Mouse (Mus musculus) frontal cortex, adult (tissue): ENCODE measurements around the gene Atpaf2.
"Not testable (repeated sequence)": the region's sequence is repeated elsewhere in the genome, so short reads cannot be mapped to it uniquely, and the experiment has no call there.

Source experiments
- ATAC-seq: cut with Nextera tagmentation; 2 replicates; pipeline ENCODE4 v1.9.2; 2017; ENCODE audit warnings: mild to moderate bottlenecking, moderate library complexity, mixed read lengths; ENCODE audit not compliant: low TSS enrichment

The Atpaf2 gene

DNA sequence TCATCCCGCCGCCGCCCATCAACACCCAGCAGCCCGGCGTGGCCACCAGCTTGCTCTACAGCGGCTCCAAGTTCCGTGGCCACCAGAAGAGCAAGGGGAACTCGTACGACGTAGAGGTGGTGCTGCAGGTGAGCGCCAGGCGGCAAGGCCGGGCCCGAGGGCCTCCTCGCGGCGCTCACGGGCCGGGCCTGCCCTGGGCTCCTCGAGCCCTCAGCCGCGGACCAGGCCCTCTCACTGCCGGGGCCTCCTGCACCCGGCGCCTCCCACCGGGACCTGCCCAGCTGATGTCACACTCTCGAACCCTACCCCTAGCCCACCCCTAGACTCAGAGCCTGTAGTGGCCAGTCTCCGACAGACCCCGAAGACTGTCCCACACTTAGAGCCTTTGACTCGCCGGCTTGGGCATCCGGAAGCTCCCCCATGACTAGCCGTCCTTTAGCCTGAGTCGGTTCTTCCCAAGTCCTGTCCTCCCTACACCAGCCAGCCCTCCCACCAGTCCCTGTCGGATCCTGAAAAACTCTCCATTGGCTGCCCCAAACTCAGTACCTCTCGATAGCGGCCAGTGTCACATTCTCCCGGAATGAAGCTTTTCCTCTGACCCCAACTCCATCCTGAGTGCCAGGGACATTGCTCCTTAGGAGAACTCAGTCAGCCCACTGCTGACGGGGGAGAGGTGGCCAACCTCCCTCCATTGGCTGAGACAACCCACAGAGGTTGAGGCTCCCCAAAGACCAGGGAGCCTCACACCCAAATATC is at the start of gene Atpaf2:
Gene Atpaf2, minus strand, starts transcription at position 741 of the 756 bp plus-strand sequence.
- ATAC-seq, result peak; percentile 9; the same call in 1 of the 2 replicates

DNA sequence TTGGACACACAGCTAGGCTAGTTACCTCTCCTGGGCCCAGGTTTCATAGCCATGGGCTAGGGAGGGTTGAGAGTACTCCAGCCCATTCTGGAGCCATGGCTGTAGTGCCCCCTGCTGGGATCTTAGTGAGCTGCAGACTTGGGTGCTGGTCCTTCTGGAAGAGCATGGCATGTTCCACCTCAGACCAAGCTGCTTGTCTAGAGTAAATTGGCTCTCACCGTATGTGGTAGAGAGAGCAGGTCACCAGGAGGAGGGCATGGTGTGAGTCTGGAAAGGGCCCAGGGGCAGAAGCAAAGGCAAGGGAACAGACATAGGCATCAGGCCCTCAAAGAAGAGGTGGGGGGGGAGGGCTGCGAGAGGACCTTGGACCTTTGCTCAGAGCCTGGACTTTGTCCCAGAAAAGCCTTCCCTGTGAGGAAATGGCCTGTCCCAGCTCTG is 47.7 kb upstream of the Atpaf2 start:
- ATAC-seq, result no peak

DNA sequence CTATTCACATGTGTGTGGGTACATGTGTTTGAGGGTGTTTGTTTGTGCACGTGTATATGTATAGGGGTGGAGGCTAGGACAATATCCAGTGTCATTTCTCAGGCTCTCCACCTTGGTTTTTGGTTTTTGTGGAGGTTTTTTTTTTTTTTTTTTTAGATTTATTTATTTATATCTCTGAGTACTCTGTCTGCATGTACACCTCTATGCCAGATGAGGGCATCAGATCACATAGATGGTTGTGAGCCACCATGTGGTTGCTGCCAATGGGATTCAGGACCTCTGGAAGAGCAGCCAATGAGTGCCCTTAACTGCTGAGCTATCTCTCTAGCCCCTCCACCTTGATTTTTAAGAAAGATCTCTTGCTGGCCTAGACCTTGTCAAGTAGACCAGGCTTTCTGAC is 39.7 kb upstream of the Atpaf2 start:
- ATAC-seq, result no peak

DNA sequence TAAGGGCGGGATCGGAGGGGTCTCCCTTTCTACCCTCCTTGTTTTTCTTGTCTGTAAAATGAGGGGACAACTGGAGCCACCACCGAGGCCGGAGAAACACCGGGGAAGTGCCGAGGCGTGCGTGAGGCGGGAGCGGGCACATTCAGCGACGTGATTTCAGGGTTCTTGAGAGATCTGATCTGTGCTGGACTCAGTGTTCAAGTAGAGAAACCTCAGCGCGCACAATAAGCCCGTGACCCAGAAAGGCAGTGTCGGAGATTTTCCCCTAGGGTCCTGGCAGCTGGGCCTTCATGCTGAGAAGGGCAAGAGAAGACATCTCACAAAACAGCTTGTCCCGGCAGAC is 36.5 kb upstream of the Atpaf2 start:
- peak; percentile 66; the same call in 1 of the 2 replicates for ATAC-seq

DNA sequence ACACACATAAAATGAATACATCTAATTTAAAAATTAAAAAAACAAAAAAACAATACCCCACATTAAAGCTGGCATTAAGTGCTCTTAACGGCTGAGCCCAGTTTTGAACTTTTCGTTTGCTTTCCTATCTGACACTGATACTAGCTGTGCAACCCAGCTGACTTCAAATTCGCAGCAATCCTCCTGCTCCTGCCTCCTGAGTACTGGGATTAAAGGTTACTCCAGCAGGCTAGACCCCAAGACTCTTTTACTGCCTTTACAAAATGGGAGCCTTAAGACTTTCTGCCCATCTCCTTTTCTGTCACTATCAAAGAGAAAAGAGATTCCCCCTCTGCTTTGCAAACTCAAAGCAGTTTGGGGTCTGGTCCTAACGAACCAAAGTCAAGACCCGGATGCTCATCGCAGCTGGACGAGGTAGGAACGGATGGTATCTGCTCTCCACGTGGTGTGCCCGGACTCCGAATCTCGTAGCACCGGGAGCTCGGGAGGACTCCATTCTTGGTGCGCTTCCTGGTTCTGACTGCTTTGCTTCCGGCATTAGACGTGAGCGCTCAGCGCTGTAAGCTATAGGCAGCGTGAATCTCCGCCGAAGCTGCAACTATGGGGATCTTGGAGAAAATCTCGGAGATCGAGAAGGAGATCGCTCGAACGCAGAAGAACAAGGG is 36.0 kb upstream of the Atpaf2 start, which contains the start of gene Drg2:
Gene Drg2, plus strand, starts transcription at position 512 of the 665 bp plus-strand sequence.
- ATAC-seq, result peak; percentile 97

DNA sequence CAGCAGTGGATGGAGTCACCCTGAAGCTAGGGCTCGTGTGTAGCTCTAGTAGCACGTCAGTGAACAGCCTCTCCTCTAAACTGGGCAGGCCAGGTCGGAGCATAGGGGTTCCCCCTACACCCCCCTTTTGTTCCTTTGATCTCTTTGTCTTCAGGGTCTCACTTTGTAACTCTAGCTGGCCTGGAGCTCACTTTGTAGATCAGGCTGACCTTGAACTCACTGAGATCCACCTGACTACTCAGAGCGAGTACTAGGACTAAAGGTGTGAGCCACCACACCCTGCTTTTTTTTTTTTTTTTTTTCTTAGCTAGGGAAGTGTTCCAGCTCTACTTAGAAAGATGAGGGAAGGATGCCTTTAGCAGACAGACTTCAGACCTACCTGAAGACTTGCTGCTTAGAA is 25.8 kb upstream of the Atpaf2 start:
- no peak for ATAC-seq

DNA sequence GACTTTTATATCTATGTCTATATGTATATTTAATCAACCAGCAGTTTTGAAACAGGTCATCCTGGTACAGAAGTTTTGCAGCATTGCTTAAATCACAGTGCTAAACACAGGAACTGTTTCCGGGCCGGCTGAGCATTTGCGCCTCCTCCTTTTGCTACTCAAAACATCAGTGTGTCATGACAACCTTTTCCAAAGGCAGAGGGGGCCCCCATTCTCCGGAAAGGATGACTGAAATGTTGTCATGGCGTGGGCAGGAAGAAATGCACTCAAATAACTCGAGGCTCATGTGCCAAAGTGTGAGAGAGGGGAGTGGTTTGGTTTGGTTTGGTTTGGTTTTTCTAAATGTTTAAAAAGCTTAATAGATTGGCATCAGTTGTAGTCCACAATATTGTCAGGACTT is 24.6 kb upstream of the Atpaf2 start:
- no peak for ATAC-seq

DNA sequence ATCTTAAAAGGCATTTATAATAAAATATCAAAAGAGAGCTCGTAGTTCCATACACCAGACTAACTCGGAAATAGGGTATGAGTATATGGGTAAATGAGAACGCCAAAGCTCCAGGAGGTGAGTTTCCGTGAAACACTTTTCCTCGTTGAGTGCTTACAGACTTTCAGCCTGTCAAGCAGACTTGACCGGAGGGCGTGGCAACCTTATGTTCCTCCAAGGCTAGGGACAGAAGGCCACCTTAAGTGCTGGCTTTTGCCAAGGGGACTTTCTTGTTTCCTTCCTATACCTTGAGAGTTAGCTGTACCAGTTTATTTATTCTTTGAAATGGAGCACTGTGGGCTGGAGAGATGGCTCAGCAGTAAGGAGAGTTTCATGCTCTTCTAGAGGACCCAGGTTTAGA is 21.9 kb upstream of the Atpaf2 start:
- no peak for ATAC-seq

DNA sequence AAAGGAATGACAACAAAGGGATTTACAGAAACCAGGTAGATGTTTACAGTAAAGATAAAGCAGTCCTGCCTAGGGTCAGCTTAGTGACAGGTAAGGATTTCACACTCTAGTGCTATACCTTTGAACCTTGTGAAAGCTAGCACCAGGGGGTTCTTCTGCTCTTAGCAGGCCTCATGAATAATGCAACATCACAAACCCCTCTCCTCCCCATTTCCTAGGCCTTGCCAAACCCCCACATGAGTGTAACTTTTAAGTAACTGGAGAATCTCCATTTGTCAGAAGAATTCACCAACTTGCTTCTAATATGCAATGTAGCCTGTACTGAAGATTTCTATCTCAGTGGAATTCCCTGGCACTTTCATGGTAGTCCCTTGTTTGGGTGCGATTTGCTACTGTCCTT is 21.4 kb upstream of the Atpaf2 start:
- ATAC-seq, result not testable (repeated sequence)

DNA sequence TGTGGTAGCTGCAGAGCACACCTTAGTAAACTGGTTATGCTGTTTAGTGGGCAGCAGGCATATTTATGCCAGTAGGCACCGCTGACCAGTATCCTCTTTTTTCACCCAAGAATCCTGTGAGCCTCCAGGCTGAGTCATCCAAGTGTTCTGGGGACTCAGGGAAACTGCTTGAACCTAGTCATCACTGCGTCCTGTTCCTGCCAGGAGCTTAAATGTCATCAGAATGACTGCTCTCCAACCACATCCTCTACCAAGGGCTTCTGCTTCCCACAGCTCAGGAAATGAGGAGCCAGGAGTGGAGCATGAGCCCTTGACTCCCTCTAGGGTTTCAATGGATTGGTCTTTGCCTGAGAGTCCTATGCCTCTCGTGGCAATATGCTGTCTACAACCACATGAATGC is 18.4 kb upstream of the Atpaf2 start:
- no peak for ATAC-seq

DNA sequence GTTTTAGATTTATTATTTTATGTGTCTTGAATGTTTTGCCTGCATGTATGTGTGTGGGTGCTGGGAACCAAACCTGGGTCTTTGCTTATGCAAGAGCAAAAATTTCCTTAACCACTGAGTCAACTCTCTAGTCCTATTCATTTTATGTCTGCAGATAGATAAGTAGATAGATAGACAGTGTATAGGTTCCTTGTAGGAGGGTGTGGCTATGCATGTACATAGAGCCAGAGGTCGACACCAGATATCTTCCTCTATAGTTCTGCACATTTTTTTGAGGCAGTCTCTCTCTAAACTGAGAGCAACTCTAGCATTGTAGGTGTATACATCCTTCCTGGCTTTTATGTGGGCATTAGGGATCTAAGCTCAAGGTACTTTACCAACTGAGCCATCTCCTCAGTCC is 16.9 kb upstream of the Atpaf2 start:
- no peak for ATAC-seq

DNA sequence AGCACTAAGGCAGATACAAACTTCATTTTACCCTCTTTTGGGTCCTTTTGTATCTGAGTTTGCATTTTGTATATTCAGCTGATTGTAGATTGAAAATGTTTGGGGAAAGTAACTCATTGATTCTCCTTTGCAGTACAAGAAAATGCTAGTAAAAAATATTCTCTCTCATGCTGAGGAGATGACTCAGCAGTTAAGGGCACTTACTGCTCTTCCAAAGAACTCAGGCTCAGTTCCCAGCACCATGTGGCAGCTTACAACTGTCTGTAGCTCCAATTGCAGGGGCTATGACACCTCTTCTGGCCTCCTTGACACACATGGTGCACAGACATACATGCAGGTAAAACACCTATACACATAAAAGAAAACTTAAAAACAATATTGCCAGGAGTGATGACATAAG is 15.2 kb upstream of the Atpaf2 start:
- ATAC-seq, result no peak

DNA sequence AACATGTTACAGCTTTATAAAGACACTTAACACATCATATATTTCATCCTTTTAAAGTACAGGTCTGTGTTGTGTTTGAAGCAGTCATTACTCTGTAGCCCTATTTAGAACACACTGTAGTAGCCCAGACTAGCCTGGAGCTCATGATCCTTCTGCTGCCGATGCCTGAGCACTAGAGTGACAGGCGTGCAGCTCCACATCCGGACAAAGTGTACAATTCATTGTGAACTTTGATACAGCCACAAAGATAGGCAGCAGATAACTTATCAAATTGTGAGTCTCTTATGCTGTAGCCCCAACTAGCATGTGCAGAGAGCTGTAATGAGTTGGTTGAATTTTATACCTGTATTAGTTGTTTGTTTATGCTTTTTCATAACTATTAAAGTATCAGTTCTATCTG is 9.4 kb upstream of the Atpaf2 start:
- no peak for ATAC-seq

DNA sequence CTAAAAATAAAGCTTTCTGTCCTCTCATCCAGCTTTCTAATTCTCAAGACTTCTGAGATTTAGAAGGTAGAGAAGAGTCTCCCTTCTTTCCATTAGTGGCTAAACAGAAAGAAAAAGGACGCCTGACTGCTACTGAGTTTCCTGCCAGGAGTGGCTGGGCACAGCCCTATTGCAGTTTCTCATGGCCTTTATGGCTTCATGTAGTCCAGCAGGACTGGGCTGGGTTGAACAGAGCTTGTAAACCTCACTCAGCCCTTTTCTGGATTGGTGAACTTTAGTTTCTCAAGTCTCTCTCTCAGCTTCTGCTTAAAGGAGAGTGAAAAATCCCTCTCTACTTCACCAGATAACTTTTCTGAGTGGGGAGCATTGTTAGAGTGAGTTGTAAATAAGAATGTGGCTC is 8.2 kb upstream of the Atpaf2 start:
- no peak for ATAC-seq

DNA sequence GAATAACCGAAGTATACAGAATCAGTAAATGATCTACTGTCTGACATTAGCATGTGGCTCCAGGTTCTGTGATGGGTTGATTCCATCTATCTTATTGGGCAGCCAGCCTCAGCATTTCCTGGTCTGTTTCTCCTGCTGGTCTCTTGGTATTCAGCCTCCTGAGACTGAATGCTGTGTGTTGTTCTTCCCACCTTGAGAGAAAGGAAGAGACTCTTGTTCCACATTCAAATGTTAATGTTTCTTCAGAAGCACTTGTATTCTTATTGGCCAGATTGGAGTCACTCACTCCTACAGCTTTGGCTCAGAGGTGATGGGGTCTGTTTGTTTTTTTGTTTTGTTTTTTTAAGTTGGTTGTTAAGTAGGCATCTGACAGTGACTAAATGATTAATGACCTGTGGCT is 4.7 kb upstream of the Atpaf2 start:
- no peak for ATAC-seq

DNA sequence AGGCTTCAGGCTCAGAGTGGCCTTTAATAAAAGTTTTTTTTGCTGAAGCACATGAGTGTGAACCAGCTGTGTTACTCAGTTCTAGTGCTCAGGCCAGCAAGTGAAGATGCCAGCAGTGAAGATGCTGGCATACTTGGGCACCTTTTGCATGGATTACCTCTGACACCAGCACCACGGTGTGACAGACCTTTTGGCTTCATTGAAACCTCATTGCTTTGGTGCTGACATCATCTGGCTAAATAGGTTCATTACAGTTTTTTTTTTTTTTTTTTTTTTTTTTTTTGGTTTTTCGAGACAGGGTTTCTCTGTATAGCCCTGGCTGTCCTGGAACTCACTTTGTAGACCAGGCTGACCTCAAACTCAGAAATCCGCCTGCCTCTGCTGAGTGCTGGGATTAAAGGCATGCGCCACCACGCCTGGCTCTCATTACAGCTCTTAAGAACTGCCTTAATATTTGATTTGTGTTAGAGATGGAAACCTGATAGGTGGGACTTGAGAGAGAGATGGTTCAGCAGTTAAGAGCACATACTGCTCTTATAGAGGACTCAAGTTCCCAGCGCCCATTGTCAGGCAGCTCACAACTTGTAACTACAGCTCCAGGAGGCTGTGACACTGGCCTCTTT is 3.9 kb upstream of the Atpaf2 start:
- no peak for ATAC-seq

DNA sequence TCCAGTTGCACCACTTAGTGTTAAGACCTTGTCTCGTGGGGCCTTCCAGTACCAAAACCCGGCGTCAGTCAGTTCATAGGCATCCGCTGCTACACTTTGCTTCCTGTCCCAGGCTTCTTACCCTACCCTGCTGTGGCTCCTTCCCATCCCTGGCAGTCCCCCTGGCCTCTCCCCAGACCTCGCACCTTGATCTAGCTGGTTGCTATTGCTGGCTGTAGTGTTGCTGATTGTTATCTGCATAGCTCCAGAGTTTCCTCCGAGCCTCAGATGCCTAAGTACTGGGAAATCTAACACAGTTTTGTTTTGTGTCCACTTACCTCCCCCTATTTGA is 181 bp upstream of the Atpaf2 start:
- ATAC-seq, result no peak

DNA sequence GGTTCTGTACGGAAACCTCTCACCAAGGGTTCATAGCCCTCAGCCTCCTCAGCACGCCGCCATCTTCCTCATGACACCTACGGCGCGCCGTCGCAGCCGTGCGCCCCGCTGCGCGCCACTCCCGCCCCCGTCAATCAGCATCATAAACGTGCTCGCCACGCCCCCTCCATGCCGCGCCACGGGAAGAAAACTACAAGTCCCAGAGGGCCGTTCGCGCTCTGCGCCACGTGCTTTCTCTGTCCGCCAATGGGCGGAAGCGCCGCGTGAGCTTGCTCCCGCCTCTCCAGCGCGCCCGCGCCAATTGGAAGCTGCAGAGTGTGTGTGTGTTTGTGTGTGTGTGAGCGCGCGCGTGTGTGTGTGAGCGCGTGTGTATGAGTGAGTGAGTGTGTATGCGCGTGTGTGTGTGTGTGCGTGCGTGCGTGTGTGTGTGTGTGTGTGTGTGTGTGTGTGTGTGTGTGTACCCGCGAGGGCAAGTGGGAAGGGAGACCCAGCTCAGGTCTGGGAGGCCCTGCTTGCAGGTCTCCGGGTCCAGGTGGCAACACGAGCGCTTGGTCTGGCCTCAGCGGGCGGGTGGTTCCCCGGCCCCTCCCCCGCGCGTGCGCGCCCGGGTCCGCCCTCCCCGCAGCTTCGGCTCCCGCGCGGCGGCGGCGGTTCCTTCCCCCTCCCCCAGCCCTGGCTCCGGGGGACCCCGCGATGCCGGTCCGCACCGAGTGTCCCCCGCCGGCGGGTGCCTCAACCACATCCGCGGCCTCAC is 1.1 kb downstream of the Atpaf2 start, which contains the start of gene Gid4:
Gene Gid4, plus strand, starts transcription at position 183 of the 754 bp plus-strand sequence.
- ATAC-seq, result peak; percentile 92

DNA sequence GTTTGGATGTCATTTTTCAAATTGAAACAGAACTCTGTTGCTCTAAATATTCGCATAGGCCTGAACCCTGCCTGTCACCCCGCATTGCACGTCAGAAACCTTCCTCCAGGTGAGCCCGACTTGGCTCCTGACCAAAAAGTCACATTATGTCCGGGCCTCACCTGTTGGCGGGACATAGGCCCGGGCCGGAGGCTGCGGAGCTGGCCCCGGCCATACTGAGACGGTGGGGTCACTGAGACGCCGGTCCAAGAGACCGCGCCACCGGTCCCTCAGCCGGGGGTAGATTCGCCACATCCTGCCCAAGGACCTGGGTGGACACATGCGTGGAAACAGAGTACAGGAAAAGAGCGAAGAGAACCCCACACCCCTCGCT is 1.7 kb downstream of the Atpaf2 start:
- ATAC-seq, result no peak

DNA sequence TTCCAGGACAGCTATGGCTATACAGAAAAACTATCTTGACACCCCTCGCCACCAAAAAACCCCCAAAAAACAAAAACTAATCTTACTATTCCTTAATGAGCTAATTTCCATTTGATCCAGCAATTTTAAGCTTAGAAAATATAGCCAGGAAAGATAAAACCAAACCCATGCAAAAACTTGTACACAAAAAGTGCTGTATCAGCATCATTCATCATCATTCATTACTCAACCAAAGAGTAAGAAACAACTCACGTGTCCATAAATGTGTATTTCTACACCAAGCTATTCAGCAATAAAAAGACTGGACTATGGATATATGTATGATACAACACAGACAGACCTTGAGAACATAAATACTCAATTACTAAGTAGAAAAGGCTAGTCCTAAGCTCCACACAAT is 5.3 kb downstream of the Atpaf2 start:
- ATAC-seq, result no peak

DNA sequence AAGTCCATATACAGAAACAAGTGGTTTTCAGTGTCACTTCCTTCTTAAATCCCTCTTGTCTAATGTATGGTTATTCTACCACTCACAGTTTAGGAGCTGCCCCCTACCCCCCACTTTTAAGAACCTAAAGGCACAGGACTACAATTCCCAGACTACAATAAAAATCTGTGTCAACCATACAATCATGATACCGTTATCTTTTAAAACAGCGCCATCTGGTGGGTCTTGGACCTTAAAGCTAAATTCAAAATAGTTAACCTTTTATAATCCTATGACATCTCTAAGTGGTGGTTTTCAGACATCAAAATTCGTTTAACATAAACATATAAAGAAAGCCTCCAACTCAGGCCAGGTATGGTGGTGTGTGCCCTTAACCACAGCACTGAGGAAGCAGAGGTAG is 6.1 kb downstream of the Atpaf2 start:
- no peak; the same call in 1 of the 2 replicates for ATAC-seq

DNA sequence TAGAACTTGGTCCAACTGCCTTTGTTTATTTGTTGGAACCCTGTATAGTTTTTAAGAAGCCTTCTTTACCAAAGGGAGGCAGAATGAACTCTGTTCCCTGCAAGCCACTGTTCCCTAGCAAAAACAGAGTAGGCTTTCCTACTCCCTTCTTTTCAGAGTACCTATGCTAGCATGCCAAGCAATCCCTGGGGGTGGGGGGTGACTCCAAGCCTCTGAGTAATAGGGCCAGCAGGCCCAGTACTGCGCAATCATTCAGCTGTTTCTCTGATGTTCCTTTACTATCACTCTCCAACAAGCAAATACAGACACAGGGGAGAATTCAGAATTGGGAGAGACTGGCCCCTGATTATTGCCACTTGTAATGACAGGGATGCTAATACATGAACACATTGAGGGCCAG is 11.7 kb downstream of the Atpaf2 start:
- no peak for ATAC-seq
